Mouse (Mus musculus): Measurements from ENCODE around the gene Flot2. TPM values are rescaled to one million over a fixed set of nuclear protein-coding genes. Genes with fewer than 3 reads are reported as not detected.

Flot2 gene
- total and polyA plus RNA-seq, 2 experiments from 2014 or later, result 87.1 to 92.7 TPM

DNA sequence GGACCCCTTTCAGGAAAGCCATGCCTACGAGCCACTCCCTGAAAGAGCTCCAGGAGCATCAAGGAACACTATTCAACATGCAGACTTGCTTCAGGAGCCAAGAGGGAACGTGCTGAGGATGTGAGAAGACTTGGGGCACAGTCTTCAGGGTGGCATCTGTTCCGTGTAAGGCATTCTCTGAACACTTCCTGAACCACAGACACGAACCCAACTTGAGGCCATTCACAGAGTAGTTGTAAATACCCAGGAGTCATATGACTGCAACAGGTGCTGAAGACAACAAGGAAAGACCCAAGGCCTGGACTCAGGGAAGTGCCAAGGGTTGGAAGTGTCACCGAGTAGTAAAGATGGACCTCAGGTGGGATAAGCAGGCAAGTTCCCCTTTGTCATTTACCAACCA is 29.8 kb downstream of the Flot2 start:
- Histone ChIP-seq H3K27me3 (ENCODE audit: insufficient read depth, low read length) (no peaks in the 10 kb centered on the region), H3K4me3 (ENCODE audit: low read depth, low read length) (no peak overlapping the region), H3K36me3 (ENCODE audit: insufficient read depth, low read length) (peaks cover 7% of the 10 kb centered on the region), H3K27ac (ENCODE audit: low read depth, low read length) (no peak overlapping the region), H3K4me1 (ENCODE audit: insufficient read depth, low read length) (no peaks in the 10 kb centered on the region), H3K4me2 (ENCODE audit: low read depth, low read length, poor library complexity, severe bottlenecking) (no peak overlapping the region), H3K9ac (replicated peaks; ENCODE audit: low read length, poor library complexity, severe bottlenecking) (no peak overlapping the region), H3K9me3 (ENCODE audit: low read length) (no peaks in the 10 kb centered on the region)
- WGBS, result 80% methylated on average over 5 of the region's 5 CpGs
- no peak for ATAC-seq (ENCODE audit: low FRiP score)
- TF ChIP-seq CTCF (IDR thresholded peaks at IDR 0.05), result no peak
- DNase-seq (ENCODE audit: low spot score), result no peak

DNA sequence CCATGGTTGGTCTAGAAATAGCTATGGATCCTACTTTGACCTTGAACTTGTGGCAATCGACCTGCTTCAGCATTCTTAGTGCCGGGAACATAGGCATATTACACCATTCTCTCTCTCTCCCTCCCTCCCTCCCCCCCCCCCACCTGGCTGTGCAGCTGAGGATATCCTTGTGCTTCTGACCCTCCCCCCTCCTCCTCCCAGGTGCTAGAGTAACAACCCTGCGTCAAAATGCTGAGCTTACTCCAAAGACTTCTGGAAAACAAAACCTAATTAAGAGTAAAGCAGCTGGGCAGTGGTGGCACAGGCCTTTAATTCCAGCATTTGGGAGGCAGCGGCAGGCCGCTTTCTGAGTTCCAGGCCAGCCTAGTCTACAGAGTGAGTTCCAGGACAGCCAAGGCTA is 31.4 kb downstream of the Flot2 start:
- H3K4me1 ChIP-seq (ENCODE audit: insufficient read depth, low read length), result no peaks in the 10 kb centered on the region
- no peaks in the 10 kb centered on the region for H3K9me3 ChIP-seq (ENCODE audit: low read length)
- WGBS, result 84% methylated on average over 5 of the region's 5 CpGs
- DNase-seq (ENCODE audit: low spot score), result no peak
- H3K36me3 ChIP-seq (ENCODE audit: insufficient read depth, low read length), result peaks cover 18% of the 10 kb centered on the region
- no peak overlapping the region for H3K4me2 ChIP-seq (ENCODE audit: low read depth, low read length, poor library complexity, severe bottlenecking)
- H3K4me3 ChIP-seq (ENCODE audit: low read depth, low read length), result no peak overlapping the region
- no peak for TF ChIP-seq CTCF (IDR thresholded peaks at IDR 0.05)
- H3K27ac ChIP-seq (ENCODE audit: low read depth, low read length), result no peak overlapping the region
- H3K27me3 ChIP-seq (ENCODE audit: insufficient read depth, low read length), result no peaks in the 10 kb centered on the region
- ATAC-seq (ENCODE audit: low FRiP score), result no peak
- no peak overlapping the region for H3K9ac ChIP-seq (replicated peaks; ENCODE audit: low read length, poor library complexity, severe bottlenecking)

DNA sequence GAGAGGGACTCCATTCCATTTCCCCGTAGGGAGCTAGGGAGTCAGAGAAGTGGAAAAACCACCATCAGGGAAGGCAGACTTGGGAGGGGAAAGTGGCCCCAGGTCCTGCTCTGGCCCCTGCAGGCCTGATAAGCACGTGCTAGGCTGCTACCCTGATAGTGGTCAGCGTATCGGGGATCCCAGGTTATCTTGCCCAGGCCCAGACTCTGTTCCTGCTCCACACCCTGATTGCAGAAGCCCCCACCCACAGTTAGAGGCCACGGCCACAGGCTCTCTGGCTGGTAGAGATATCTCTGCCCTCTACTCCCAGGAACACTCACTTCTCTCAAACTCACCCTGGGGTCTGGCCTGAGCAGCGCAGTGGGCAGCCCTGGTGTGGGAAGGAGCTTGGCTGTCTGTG is 31.9 kb downstream of the Flot2 start:
- no peak for TF ChIP-seq CTCF (IDR thresholded peaks at IDR 0.05)
- Histone ChIP-seq H3K9ac (replicated peaks; ENCODE audit: low read length, poor library complexity, severe bottlenecking) (no peak overlapping the region), H3K9me3 (ENCODE audit: low read length) (no peaks in the 10 kb centered on the region), H3K27me3 (ENCODE audit: insufficient read depth, low read length) (no peaks in the 10 kb centered on the region), H3K27ac (ENCODE audit: low read depth, low read length) (no peak overlapping the region), H3K4me2 (ENCODE audit: low read depth, low read length, poor library complexity, severe bottlenecking) (no peak overlapping the region), H3K36me3 (ENCODE audit: insufficient read depth, low read length) (peaks cover 23% of the 10 kb centered on the region), H3K4me1 (ENCODE audit: insufficient read depth, low read length) (no peaks in the 10 kb centered on the region), H3K4me3 (ENCODE audit: low read depth, low read length) (no peak overlapping the region)
- WGBS, result 88% methylated on average over 6 of the region's 6 CpGs
- DNase-seq (ENCODE audit: low spot score) (no peak), ATAC-seq (ENCODE audit: low FRiP score) (no peak)

DNA sequence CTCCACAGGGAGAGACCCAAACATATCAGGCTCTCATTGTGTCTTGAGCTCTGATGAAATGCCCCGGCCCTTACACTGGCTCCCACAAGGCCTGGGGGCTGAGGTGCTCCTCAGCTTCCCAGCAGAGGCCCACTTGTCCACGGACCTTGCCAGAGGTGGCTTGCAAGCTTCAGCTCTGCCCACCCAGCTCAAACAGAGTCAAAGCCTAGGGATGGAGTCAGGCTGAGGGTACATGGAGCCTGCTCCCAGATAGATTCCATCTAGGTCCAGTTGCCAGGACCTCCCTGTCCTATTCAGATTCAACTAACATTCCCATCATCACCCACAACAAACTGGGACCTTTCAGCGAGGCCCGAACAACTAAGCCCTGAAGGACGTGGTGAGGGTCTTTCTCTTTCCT is 34.2 kb downstream of the Flot2 start:
- Histone ChIP-seq H3K4me2 (ENCODE audit: low read depth, low read length, poor library complexity, severe bottlenecking) (no peak overlapping the region), H3K27ac (ENCODE audit: low read depth, low read length) (no peak overlapping the region), H3K27me3 (ENCODE audit: insufficient read depth, low read length) (no peaks in the 10 kb centered on the region), H3K4me3 (ENCODE audit: low read depth, low read length) (no peak overlapping the region), H3K4me1 (ENCODE audit: insufficient read depth, low read length) (no peaks in the 10 kb centered on the region), H3K9ac (replicated peaks; ENCODE audit: low read length, poor library complexity, severe bottlenecking) (no peak overlapping the region), H3K9me3 (ENCODE audit: low read length) (no peaks in the 10 kb centered on the region), H3K36me3 (ENCODE audit: insufficient read depth, low read length) (peaks cover 37% of the 10 kb centered on the region)
- DNase-seq (ENCODE audit: low spot score) (no peak), ATAC-seq (ENCODE audit: low FRiP score) (no peak)
- 86% methylated on average over 5 of the region's 5 CpGs for WGBS
- TF ChIP-seq CTCF (IDR thresholded peaks at IDR 0.05), result no peak

DNA sequence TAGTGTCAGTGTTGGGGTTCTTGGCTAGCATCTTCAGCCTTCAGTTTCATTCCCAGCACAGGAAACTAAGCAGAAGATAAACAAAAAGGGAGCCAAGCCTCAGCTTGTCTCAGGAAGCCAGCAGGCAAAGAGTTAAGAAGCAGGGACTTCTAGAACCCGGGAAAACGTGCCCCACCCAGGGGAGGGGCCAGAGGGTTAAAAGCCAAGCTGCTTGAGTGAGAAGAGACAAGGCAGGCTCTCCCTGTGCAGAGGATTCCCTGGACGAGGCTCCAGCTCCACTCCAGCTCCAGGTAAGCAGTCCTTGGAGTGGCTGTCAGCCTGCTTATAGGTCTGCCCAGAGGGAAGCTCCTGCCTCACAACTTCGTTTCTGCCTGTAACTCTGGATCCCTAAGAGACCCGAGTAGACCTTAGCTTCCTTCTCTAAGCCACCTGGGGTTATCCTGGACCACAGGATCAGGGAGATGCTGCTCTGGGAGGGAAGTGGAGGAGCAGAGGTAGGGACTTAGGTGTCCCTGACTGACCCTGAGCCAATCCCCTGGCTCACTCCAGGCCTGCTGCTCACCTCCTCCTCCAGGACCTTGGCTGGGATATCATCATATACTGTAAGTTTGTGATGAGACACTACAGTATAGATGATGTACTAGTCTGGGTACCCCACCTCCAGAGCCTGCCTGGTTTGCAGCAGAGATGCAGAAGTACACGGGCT is 34.8 kb downstream of the Flot2 start:
- Histone ChIP-seq H3K27ac (ENCODE audit: low read depth, low read length) (no peak overlapping the region), H3K36me3 (ENCODE audit: insufficient read depth, low read length) (peaks cover 41% of the 10 kb centered on the region), H3K9me3 (ENCODE audit: low read length) (no peaks in the 10 kb centered on the region), H3K9ac (replicated peaks; ENCODE audit: low read length, poor library complexity, severe bottlenecking) (no peak overlapping the region), H3K4me1 (ENCODE audit: insufficient read depth, low read length) (no peaks in the 10 kb centered on the region), H3K4me3 (ENCODE audit: low read depth, low read length) (no peak overlapping the region), H3K4me2 (ENCODE audit: low read depth, low read length, poor library complexity, severe bottlenecking) (no peak overlapping the region), H3K27me3 (ENCODE audit: insufficient read depth, low read length) (no peaks in the 10 kb centered on the region)
- whole genome bisulfite sequencing, result 28% methylated on average over 6 of the region's 6 CpGs
- no peak for ATAC-seq (ENCODE audit: low FRiP score)
- DNase-seq (ENCODE audit: low spot score), result no peak
- no peak for TF ChIP-seq CTCF (IDR thresholded peaks at IDR 0.05)

DNA sequence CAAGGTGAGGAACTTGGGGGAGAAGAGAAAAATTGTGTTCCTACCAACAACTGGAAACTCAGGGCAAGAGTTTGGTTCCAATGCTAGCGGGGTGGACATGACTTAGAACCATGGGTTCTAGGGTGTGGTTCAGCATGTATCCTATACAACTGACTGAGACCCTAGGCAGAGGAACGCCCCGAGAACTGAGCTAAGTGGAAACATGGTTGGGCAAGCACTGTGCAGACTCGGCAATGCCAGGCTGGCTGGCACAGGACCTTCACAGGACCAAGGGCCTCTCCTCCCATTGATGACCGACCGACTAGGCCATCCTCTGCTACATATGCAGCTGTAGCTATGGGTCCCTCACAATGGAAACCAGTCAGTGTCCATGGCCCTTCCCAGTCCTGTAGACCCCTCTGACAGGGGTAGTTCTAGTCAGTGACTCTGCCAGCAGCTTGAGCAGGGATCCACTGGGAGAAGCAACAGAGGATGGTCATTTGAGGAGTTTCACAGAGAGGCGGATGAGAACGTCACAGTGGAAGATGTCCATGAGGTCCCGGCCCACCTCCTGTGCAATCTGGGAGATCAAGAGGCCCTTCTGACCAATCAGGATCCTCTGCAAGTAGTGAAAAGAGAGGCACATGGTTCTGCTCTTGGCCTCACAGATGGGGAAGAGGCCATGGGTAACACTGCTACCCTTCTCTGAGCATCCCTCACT is 36.0 kb downstream of the Flot2 start:
- H3K9ac ChIP-seq (replicated peaks; ENCODE audit: low read length, poor library complexity, severe bottlenecking), result no peak overlapping the region
- H3K4me3 ChIP-seq (ENCODE audit: low read depth, low read length), result no peak overlapping the region
- H3K4me1 ChIP-seq (ENCODE audit: insufficient read depth, low read length), result no peaks in the 10 kb centered on the region
- no peak for ATAC-seq (ENCODE audit: low FRiP score)
- peaks cover 43% of the 10 kb centered on the region for H3K36me3 ChIP-seq (ENCODE audit: insufficient read depth, low read length)
- H3K27ac ChIP-seq (ENCODE audit: low read depth, low read length), result no peak overlapping the region
- WGBS, result 95% methylated on average over 9 of the region's 9 CpGs
- DNase-seq (ENCODE audit: low spot score), result no peak
- no peak overlapping the region for H3K4me2 ChIP-seq (ENCODE audit: low read depth, low read length, poor library complexity, severe bottlenecking)
- no peak for TF ChIP-seq CTCF (IDR thresholded peaks at IDR 0.05)
- H3K27me3 ChIP-seq (ENCODE audit: insufficient read depth, low read length), result no peaks in the 10 kb centered on the region
- H3K9me3 ChIP-seq (ENCODE audit: low read length), result no peaks in the 10 kb centered on the region
